Mouse (Mus musculus) adrenal gland, postnatal 10 days (tissue): ENCODE data around the gene Fam92a. TPM values are rescaled to one million over a fixed set of nuclear protein-coding genes. Genes with fewer than 3 reads are reported as not detected.
"Not testable (repeated sequence)": the region's sequence is repeated elsewhere in the genome, so short reads cannot be mapped to it uniquely, and the experiment has no call there.

Source experiments
- DNase-seq: peaks from one replicate; pipeline ENCODE4 v3.0.0; 2021; ENCODE audit warnings: mixed read lengths
- long read RNA-seq, 2 experiments: library from polyadenylated mRNA; stranded (forward); transcript quantifications; one replicate each; pipeline ENCODE4 v2.0.0; 2021
- total RNA-seq, 2 experiments: library from RNA; stranded (reverse); gene quantifications; 2 replicates each; pipeline ENCODE4 v1.2.3; 2021

Fam92a gene
- 10 to 100 TPM; 33.8 to 36.2 TPM for total RNA-seq
- long read RNA-seq, experiment 1, partial matches to known transcripts: 0 of 6 reads
- long read RNA-seq, experiment 1, other reads (novel, unspliced or antisense): 4 of 6 reads
- long read RNA-seq, experiment 2, partial matches to known transcripts: 0 of 6 reads
- long read RNA-seq, experiment 2, other reads (novel, unspliced or antisense): 6 of 6 reads

GRCm38 (mm10) chr4:12171318-12172091 lies at the start of gene Fam92a:
TSS of gene Fam92a (minus strand) at chr4:12172015.
- peak; percentile 86 for DNase-seq

DNA sequence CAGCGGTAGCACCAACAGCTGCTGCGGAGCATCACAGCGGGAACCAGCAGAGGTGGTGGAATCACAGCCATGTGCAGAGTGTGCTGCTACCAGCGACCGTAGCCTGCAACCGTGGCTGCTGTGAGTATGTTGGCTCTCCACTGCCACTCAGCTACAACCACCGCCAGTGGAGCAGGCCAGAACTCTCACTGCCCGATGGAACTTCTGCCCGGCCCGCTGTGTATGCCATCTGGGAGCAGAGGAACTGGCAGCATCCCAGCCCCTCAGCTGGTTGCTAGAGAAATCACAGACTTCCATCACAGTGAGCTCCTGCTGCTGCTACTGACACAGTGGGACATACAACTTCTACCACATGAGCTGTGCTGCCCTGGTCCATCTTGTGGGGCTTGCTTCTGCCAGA lies 7.2 kb upstream of the Fam92a start:
- peak; percentile 3 for DNase-seq

DNA sequence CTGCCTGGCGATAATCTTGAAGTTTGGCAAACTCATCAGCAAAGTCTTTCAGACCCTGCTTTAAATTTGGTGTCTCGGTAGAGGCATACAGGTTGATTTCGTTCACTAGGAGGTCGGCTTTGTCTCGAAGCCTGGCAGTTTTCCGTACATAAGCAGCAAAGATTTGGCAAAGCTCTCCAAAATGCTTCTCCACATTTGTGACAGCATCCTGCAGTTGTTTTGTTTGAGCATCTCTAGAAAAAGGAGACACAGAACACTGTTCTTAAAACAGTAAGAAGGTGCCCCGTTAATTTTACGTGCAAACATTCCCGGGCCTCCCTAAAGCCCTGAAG lies 863 bp downstream of the Fam92a start:
- DNase-seq: no peak

- DNase-seq: no peak
Measured at GRCm38 (mm10) chr4:12147660-12148059, 24.2 kb downstream of the Fam92a start.

- not testable (repeated sequence) for DNase-seq
Measured at GRCm38 (mm10) chr4:12141516-12141915, 30.3 kb downstream of the Fam92a start.

GRCm38 (mm10) chr4:12140592-12141062 lies 31.2 kb downstream of the Fam92a start:
- peak; percentile 30 for DNase-seq

DNA sequence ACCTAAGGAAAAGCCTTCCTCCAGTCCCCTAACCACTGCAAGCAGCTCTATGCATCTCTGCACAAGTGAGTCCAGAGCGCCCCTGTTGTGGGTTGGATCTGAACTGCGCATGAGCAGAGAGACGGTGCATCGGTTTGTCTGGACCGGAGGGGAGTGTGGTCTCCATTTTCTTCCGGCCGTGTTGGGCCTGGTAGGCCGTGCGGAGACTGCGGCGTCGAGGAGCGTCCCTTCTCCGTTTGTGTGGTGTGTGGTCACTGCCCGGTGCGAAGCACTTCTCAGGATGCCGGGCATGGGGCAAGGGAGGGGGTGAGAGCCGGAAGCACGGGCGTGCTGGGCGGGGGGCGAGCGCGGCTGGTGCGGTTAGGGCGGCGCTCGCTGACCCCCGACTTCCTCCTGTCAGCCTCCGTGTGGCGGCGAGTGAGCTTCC lies 31.7 kb downstream of the Fam92a start, which contains the start of gene Rbm12b1:
Gene Rbm12b1, plus strand, starts transcription at position 124 of the 427 bp plus-strand sequence.
- DNase-seq: peak; percentile 76

Other genes starting within 250 kb of the Fam92a start
- not detected for gene Gm10604, start 190.8 kb downstream of the Fam92a start, total RNA-seq
- gene Rbm12b2, start 82.6 kb downstream of the Fam92a start, total RNA-seq: 10 to 100 TPM in 1 of 2 experiments, 1 to 10 TPM in 1; 8.9 to 15.0 TPM
- 10 to 100 TPM in 1 of 2 experiments, 1 to 10 TPM in 1; 9.9 to 11.9 TPM for gene Rbm12b1, start 31.8 kb downstream of the Fam92a start, total RNA-seq